Mouse (Mus musculus): Measurements from ENCODE around the gene Tln2.

Gene Tln2

GRCm38 (mm10) chr9:67559603-67560002 is at the start of gene Tln2:
Tln2 (minus strand) TSS chr9:67559703.
- in situ Hi-C loops (cut with MboI, MseI) = no loop called here

- in situ Hi-C loops (cut with MboI, MseI) = no loop called here
Observed at GRCm38 (mm10) chr9:67609226-67609625, 49.7 kb upstream of the Tln2 start.

GRCm38 (mm10) chr9:67607786-67608366 is 48.4 kb upstream of the Tln2 start:
- in situ Hi-C loops (cut with MboI, MseI) = no loop called here

- in situ Hi-C loops (cut with MboI, MseI) = no loop called here
Observed at GRCm38 (mm10) chr9:67607268-67607667, 47.8 kb upstream of the Tln2 start.

GRCm38 (mm10) chr9:67605867-67606435 is 46.4 kb upstream of the Tln2 start:
- in situ Hi-C loops (cut with MboI, MseI) = no loop called here

GRCm38 (mm10) chr9:67604940-67605339 is 45.4 kb upstream of the Tln2 start:
- in situ Hi-C loops (cut with MboI, MseI) = no loop called here

- in situ Hi-C loops (cut with MboI, MseI) = no loop called here
Observed at GRCm38 (mm10) chr9:67602347-67602746, 42.8 kb upstream of the Tln2 start.

- in situ Hi-C loops (cut with MboI, MseI) = no loop called here
Observed at GRCm38 (mm10) chr9:67595221-67595620, 35.7 kb upstream of the Tln2 start.

- in situ Hi-C loops (cut with MboI, MseI) = no loop called here
Observed at GRCm38 (mm10) chr9:67593469-67594141, 34.1 kb upstream of the Tln2 start.

- in situ Hi-C loops (cut with MboI, MseI) = no loop called here
Observed at GRCm38 (mm10) chr9:67592726-67593125, 33.2 kb upstream of the Tln2 start.

GRCm38 (mm10) chr9:67587111-67587510 is 27.6 kb upstream of the Tln2 start:
- in situ Hi-C loops (cut with MboI, MseI) = no loop called here

- in situ Hi-C loops (cut with MboI, MseI) = no loop called here
Observed at GRCm38 (mm10) chr9:67586489-67586888, 27.0 kb upstream of the Tln2 start.

- in situ Hi-C loops (cut with MboI, MseI) = no loop called here
Observed at GRCm38 (mm10) chr9:67584871-67585270, 25.4 kb upstream of the Tln2 start.

- in situ Hi-C loops (cut with MboI, MseI) = no loop called here
Observed at GRCm38 (mm10) chr9:67581581-67582280, 22.2 kb upstream of the Tln2 start.

- in situ Hi-C loops (cut with MboI, MseI) = no loop called here
Observed at GRCm38 (mm10) chr9:67579541-67579940, 20.0 kb upstream of the Tln2 start.

- in situ Hi-C loops (cut with MboI, MseI) = no loop called here
Observed at GRCm38 (mm10) chr9:67574721-67575248, 15.3 kb upstream of the Tln2 start.

GRCm38 (mm10) chr9:67573683-67573979 is 14.1 kb upstream of the Tln2 start:
- in situ Hi-C loops (cut with MboI, MseI) = no loop called here

GRCm38 (mm10) chr9:67572790-67573682 is 13.5 kb upstream of the Tln2 start:
- in situ Hi-C loops (cut with MboI, MseI) = no loop called here

- in situ Hi-C loops (cut with MboI, MseI) = no loop called here
Observed at GRCm38 (mm10) chr9:67565801-67566258, 6.3 kb upstream of the Tln2 start.

GRCm38 (mm10) chr9:67549811-67550501 is 9.5 kb downstream of the Tln2 start:
- in situ Hi-C loops (cut with MboI, MseI) = no loop called here

- in situ Hi-C loops (cut with MboI, MseI) = no loop called here
Observed at GRCm38 (mm10) chr9:67549332-67549731, 10.2 kb downstream of the Tln2 start.
